Mouse (Mus musculus) gastrocnemius, adult 18-20 months (tissue): ENCODE measurements around the gene Akap8. TPM values are rescaled to one million over a fixed set of nuclear protein-coding genes. Genes with fewer than 3 reads are reported as not detected.
A peak's percentile ranks its signal among the peaks of the same experiment; 100 is the strongest.

Experiments used
- DNase-seq: peaks from one replicate; pipeline ENCODE4 v3.0.0; 2021; ENCODE audit warnings: low spot score
- total RNA-seq, 2 experiments: library from RNA; stranded (reverse); gene quantifications; 2 replicates each; pipeline ENCODE4 v1.2.3; 2021

The Akap8 gene
- total RNA-seq, 2 experiments from 2014 or later = 32.0 to 37.5 TPM

DNA sequence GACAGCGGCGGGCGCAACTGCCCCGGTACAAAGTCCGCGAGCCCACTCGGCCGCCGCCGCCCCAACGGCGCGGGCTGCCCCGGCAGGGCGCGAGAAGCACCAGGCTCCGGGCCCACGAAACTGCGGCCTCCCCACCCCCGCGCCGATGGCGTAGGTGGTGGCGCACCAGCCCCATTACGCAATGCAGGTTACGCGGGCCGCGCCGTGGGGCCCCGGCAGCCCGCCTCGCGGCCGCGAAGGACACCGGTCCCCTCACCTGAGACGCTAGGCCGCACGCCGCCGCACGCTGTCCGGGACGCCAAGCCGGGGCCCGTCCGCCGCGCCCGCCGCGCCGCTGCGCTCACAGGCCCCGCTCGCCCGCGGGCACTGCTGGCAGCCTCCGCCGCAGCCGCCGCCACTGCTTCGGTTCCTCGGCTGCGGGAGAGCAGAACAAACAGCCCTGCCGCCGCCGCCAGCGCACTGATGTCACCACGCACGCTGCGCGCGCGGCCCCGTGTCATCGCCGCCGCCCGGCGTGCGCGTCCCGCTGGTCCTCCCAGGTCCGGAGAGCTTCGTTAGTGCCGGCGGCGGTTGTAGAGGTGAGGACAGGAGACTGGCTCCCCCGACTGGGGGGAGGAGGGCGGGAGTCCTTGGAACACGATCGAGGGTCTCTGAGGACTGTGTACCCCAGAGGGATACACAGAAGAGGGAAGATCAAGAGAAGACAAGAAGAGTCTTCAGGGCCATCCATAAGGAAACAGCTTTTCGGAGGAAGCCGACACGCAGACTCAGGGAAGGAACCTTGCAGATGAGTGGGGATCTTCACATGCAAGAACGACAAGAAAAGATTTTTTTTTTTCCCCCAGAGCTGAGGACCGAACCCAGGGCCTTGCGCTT lies 36.5 kb downstream of the Akap8 start, which contains the start of gene Brd4:
Gene Brd4 (minus strand): TSS at position 461 of the 876 bp plus-strand sequence.
- peak; percentile 88 for DNase-seq

DNA sequence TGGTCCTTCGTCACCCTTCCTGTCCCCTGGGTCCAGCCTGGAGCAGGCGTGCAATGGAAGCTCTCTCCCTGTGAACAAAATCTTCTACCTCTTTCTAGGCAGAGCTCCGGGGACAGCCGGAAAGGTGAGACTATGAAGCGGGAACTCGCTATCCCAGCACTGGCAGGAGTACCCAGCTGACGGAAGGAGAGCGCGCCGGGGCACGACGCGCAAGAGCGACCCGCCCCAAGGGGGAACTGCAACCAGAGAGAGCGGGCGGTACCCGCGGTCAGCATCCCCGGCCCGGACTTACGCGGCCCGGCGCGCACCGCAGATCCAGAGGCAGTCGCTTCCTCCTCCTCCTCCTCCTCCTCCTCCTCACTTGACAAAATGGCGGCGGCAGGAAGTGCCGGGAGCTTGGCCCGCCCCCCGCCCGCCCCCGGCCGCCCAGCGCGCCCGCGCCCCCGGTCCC lies 37.2 kb downstream of the Akap8 start:
- DNase-seq = peak; percentile 51

DNA sequence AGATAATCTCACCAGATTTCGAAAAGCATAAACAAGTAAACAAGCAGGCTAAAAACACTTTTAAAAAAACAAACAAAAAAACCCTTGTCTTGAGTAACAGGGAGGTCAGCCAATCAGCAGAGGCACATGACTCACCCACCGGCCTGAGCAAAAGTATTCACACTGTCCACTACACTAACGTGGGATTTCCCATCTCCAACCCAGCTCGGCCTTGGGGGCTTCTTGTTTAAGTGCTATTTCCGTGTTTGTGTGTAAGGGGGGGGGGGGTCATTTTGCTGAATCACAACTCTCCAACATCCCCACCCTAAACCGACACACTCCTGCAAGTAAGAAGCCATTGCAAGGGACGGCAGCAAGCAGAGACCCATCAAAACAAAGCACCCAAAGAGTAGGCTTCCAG lies 37.7 kb downstream of the Akap8 start:
- no peak for DNase-seq

DNA sequence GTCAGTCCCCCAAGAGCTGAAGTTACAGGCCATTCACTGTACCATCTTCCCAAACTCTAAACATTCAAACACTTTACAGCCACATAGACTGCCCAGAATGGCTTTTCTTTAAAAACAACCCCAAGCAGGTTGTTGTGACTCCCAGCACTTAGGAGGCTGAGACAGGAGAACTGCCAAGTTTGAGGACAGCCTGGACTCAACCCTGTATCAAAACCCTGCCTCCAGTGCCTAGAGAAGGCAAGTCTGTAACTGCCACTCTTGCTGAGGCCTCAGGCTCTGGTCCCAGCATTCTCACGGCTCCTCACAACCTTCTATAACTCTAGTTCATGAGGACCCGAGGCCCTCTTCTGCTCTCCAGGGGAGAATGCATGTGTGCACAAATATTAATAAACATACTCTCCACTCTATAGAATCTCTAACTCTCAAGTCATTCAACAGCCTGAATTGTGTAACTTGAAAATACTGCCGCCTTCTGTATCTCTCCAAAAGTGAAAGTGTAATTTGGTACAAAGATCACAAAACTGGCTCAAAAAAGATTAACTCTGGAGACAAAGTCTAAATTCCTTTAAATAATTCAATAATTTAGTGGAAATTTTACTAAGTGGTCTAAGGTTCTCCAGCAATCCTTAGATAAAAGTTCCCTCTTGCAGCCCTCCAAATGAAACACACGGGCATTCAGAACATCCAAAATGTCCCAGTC lies 39.3 kb downstream of the Akap8 start:
- DNase-seq = no peak

DNA sequence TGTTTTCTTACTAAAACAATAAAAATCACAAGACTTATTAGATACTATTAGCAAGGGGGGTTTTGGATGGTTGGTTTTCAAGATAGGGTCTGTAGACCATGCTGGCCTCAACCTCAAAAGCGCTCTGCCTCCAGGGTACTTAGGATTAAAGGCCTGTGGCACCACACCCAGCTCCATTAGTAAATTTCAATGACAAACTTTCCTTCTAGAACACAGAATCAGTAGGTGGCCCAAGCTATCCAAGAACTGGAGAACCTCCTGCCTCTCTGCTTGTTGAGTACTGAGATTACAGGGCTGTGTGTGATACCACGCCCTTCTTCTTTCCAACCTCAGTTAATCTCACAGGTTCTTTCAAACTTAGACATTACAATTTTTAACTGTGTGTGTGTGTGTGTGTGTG lies 39.9 kb downstream of the Akap8 start:
- no peak for DNase-seq

DNA sequence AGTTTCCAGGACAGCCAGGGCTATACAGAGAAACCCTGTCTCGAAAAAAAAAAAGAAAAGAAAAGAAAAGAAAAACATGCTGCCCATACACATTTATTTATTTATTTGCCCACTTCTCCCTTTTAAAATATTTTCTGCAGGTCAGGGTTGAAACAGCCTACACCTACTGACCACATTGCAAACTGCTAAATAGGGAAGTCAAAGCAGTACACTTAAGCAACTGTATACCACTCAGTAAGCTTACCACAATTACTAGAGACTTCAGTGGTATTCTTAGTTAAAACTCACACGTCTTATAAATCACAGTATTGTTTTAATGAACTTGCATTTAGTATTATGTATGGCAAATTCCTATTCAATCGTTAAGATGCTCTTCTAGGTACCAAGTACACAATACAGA lies 40.5 kb downstream of the Akap8 start:
- no peak for DNase-seq

DNA sequence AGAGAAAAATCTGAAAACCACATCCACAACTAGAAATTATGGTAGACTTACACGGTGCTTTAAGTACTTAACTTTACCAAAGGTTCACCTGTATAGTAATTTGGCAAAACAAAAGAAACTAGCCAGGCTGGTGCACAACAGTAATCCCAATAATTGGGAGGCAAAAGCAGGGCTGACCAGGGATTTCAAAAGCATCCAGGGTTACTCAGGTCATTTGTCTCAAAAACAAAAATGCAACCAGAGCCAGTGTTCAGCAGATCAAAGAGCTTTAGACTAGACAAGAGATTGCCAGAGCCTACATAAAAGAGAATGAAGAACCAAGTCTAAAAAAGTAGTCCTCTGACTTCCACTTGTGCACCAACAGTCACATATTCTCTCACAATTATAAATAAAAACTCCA lies 43.8 kb downstream of the Akap8 start:
- no peak for DNase-seq

DNA sequence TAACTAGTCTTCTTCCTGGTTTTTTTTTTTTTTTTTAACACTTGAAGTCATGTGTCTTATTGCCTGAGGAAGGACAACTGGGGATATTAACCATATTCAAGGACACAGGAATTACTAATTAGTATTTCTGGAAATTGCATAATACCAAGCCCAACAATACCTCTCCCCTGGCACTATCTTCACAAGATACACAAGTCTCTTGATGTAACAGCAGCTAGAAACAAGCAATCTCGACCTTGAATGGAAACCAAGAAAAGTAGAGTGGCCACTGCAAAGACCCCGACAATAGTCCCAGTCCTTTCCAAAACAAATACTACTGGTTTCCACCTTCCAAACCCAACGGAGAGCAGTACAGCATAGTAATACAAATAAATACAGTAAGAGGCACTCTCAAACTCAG lies 45.5 kb downstream of the Akap8 start:
- DNase-seq = no peak

DNA sequence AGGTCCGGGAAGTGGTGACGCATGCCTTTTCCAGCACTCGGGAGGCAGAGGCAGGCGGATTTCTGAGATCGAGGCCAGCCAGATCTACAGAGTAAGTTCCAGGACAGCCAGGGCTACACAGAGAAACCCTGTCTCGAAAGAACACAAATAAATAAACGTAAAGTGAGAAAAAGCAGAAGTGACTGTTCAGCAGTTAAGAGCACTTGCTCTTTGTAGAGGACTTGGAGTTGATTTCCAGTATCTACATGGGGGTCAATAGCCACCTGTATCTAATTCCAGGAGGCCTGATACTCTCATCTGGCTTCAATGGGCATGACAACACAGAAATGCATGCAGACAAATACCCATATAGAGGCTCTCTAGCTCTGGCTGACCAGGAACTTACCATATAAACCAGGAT lies 51.9 kb downstream of the Akap8 start:
- DNase-seq = no peak

DNA sequence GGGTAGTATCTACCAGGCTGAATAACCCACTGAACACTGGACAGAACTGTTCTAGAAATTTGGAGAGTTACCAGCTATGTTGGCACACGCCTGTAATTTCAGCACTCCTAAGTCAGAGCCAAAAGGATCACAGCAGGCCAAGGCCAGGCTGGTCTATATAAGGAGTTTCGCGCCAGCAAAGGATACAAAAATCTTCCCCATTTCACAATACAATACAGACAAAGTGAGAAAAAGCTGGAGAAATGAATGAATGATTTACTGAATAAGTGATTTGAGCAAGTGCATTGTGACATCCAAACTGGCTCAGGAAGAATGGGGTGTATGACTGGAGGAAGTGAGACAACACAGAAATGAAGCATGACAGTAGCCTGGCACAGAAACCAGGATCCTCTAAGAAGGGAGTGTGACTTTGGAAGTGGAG lies 52.5 kb downstream of the Akap8 start:
- DNase-seq = peak; percentile 55

DNA sequence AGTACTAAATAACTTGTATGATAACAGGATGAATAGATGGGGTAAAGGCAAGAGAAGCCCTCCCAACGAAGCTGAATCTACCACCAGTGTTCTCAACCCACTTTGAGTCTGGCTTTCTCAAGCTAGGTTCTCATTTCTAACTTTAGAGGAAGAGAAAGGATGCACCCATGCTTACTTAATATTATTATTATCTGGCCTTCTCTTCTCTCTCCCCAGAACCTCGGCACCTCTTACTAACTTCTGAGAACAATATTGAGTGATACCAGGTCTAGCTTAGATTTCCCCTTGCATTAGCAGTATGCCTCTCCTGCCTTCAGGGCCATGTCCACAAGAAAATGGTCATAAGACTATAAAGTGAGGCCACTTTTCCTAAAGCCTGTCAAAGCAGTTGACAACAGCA lies 52.9 kb downstream of the Akap8 start:
- DNase-seq = no peak

DNA sequence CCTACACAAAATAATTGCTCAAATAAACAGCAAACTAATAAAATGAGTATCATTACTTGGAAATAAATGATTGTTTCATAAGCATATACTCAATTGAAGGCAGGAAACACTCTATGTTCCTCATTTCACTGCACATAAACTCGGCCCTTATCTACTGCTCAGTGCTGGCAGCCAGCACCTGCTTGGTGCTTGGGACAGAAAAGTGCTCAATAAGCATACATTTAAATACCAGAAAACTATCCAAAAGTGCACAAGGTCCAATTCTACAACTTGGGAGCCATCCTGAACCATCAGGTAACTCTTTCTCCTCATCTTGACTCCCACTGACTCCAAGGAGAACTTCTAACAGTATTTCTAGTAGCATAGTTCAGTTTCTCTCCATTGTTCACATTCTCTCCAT lies 53.4 kb downstream of the Akap8 start:
- DNase-seq = no peak

DNA sequence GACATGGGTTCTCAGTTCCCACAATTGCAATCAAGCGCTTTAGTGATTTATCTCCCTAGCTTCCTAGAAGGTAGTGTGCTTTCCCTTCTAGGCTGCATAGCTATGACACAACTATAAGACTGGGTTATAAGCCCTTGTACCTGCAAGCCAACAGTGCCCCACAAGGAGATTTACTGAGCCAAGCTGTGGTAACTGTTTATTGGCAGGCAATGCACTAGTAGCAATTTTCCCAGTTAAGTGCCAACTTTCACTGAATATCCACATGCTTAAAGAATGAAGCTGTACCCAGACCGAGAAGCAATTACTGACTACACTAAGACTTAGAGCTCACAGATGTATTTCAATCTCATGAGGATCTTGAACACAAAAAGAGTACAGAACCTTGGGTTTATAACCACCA lies 57.4 kb downstream of the Akap8 start:
- peak; percentile 32 for DNase-seq

DNA sequence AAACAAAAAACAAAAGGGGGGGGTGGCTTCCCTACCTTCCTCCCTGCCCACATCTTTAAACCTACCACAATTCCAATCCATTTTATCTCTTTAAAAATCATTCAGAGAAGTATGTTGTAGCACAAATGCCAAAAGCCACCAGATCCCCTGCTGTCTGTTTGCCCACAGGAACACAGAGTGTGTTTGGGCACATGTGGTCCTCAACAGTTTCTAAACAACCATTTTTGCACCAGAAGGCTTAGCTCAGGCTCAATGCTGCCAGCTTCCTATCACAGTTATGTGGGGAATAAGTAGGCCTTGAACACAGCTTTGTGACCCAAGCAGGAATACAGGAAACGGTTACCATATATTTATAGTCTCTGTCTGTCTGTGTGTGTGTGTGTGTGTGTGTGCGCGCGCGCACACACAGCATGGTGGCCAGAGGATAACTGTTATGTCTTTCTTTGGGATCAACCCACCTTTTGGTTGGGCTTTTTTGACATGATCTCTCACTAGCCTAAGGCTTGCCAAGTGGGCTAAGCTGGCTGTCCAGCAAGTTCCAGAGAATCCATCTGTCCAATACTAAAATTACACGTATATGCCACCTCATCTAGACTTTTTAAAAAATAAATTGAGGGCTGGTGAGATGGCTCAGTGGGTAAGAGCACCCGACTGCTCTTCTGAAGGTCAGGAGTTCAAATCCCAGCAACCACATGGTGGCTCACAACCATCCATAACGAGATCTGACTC lies 58.0 kb downstream of the Akap8 start:
- DNase-seq = no peak

DNA sequence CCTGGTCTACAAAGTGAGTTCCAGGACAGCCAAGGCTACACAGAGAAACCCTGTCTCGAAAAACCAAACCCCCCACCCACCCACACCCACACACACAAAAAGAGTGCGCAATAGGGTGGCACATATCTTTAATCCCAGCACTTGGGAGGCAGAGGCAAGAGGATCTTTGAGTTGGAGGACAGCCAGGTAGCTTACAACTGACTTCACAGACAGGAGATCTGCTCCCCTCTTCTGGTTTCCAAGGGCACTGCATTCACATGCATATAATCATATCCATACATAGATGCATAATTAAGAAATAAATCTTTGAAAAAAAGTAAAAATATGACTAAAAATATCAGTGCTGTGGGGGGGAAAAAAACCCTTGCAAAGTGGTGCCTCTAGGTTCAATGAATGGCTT lies 62.2 kb downstream of the Akap8 start:
- DNase-seq = no peak

DNA sequence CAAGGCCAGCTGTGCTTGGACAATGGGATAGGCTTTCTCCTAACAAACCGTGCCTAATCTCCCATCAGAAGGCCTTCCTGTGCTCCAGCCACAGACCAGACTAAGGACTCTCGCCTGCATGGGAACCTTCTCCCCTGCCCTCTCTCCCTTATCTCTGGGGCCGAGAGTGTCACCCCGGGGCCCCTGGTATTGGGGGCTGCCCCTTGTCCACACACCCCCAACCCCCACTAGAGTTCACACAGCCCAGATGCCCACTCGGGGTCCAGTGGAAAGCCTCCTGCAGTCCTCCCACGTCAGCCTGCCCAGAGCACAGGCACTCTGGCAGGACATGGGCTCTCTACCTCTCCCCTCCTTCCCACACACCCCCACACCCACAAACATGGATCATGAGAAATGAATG lies 63.1 kb downstream of the Akap8 start:
- no peak for DNase-seq

DNA sequence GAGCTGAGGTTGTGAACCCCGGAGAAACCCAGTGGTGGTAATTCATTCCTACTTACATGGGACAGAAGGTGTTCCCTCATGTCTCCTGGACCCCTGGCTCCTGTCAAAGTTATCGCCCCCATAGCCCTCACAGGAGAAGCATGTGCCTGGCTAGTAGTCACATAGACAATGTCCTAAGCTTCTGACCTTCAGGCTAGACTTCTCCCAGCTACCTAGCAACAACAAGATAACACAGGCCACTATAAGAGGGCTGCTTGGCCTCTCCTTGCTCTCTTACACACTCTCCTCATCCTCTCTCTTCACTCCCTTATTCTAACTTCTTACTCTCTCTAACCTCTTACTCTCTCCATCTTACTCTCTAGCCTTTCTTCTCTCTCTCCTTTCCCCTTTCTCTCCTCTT lies 63.6 kb downstream of the Akap8 start:
- DNase-seq = no peak

DNA sequence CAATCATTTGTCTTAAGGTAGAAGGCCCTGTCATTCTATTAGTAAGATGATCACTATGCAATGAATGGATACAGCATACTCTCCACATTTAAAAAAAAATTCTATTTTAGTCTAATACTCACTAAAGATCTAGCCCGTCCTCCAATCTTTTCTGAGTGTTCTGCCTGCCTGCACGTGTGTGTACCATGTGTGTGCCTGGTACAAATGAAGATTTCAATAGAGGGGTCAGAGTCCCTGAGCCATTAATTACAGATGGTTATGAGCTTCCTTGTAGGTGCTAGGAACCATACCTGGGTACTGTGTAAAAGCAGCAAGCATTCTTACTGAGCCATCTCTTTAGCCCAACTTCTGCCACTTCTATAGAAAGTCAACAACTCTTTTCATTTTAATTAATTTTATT lies 64.1 kb downstream of the Akap8 start:
- no peak for DNase-seq
